Mouse (Mus musculus): ENCODE measurements at regions not wholly inside any gene's neighbourhood (a gene's known extent, or its start where the extent isn't known, plus 50 kb on each side); places are given as distances from the start of the nearest gene placed in this dataset.
A peak's percentile ranks its signal among the peaks of the same experiment; 100 is the strongest.

DNA sequence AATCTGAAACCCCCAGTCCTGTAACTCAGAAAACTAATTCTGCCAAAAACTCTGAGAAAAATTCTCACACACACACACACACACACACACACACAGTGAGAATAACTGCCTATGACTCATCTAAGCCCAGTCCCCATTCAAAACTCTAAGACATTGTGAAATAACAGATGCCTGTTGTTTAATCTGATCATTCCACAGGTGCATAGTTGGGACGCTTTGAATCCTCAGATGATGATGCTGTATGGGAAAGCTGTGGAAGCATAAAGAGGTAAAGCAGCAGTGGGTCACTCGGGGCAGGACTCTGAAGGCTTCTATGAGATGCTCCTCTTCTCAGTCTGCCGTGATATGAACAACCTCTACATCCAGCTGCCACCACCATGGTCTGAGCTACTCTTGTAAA, 62.9 kb upstream of the Isx start:
- H3K27me3 ChIP-seq (ENCODE audit: control insufficient read depth, insufficient read depth, low read length, poor library complexity, severe bottlenecking), result no peaks in the 10 kb centered on the region
- no peaks in the 10 kb centered on the region for H3K9me3 ChIP-seq (replicated peaks; ENCODE audit: control insufficient read depth, insufficient read depth, low read length, poor library complexity, severe bottlenecking)
- no peak overlapping the region for H3K4me3 ChIP-seq (ENCODE audit: low read depth, low read length)
- TF ChIP-seq EP300 (IDR thresholded peaks at IDR 0.05; ENCODE audit: insufficient read depth, low read depth, low read length) (no peak), POLR2A (IDR thresholded peaks at IDR 0.05; ENCODE audit: insufficient read depth, low read length) (no peak), CTCF (IDR thresholded peaks at IDR 0.05; ENCODE audit: low read depth, low read length) (no peak)
- H3K9ac ChIP-seq (ENCODE audit: low read depth, poor library complexity, severe bottlenecking), result no peak overlapping the region
- H3K27ac ChIP-seq (ENCODE audit: insufficient read depth, low read length), result no peak overlapping the region
- H3K4me1 ChIP-seq (ENCODE audit: control insufficient read depth, insufficient read depth, low read length), result peaks cover 5% of the 10 kb centered on the region
- no peaks in the 10 kb centered on the region for H3K36me3 ChIP-seq (ENCODE audit: control insufficient read depth, insufficient read depth, low read length, poor library complexity, severe bottlenecking)

DNA sequence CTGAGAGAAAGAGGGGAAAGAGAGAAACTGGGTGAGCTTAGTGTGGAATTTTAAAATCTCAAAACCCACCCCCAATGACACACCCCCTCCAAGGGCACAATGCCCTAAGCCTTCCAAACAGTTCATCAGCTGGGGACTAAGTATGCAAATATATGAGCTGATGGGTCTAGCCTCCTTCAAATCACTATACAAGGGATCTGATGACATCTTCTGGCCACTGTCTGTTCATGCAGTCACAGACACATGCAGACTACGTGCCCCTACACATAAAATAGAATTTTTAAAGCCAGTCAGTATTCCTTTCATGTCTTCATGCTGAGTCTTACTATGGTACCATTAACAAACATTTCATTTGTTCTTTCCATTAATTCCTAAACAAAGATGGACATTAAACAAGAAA, 54.5 kb upstream of the Isx start:
- Histone ChIP-seq H3K4me3 (ENCODE audit: low read depth, low read length) (no peak overlapping the region), H3K4me1 (ENCODE audit: control insufficient read depth, insufficient read depth, low read length) (peaks cover 3% of the 10 kb centered on the region), H3K27me3 (ENCODE audit: control insufficient read depth, insufficient read depth, low read length, poor library complexity, severe bottlenecking) (no peaks in the 10 kb centered on the region), H3K9ac (ENCODE audit: low read depth, poor library complexity, severe bottlenecking) (no peak overlapping the region), H3K27ac (ENCODE audit: insufficient read depth, low read length) (no peak overlapping the region), H3K36me3 (ENCODE audit: control insufficient read depth, insufficient read depth, low read length, poor library complexity, severe bottlenecking) (no peaks in the 10 kb centered on the region), H3K9me3 (replicated peaks; ENCODE audit: control insufficient read depth, insufficient read depth, low read length, poor library complexity, severe bottlenecking) (no peaks in the 10 kb centered on the region)
- TF ChIP-seq EP300 (IDR thresholded peaks at IDR 0.05; ENCODE audit: insufficient read depth, low read depth, low read length) (no peak), POLR2A (IDR thresholded peaks at IDR 0.05; ENCODE audit: insufficient read depth, low read length) (no peak), CTCF (IDR thresholded peaks at IDR 0.05; ENCODE audit: low read depth, low read length) (no peak)

DNA sequence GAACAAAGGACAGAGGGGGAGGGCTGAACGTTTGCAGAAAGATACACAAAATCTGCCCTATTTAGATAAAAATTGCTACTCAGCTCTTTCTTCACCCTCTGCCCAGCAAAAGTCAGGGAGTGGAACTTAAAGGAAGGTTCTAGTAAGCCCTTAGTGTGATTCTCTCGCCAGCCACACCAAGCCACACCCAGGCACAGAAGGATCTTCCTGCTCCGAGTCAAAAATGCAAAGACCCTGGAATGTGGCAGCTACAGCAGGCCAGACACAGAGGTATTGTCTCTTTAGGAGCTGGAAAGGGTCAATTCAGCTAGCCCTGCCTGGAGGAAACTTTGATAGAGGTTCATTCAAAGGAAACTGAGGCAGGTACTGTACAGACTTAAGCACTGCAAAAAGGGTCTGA, 52.3 kb upstream of the Isx start:
- no peak overlapping the region for H3K9ac ChIP-seq (ENCODE audit: low read depth, poor library complexity, severe bottlenecking)
- no peak overlapping the region for H3K4me3 ChIP-seq (ENCODE audit: low read depth, low read length)
- H3K9me3 ChIP-seq (replicated peaks; ENCODE audit: control insufficient read depth, insufficient read depth, low read length, poor library complexity, severe bottlenecking), result 0 out of 2 replicates have a peak, but pooled peaks cover 4% of the 10 kb centered on the region
- peaks cover 3% of the 10 kb centered on the region for H3K4me1 ChIP-seq (ENCODE audit: control insufficient read depth, insufficient read depth, low read length)
- no peak for TF ChIP-seq POLR2A (IDR thresholded peaks at IDR 0.05; ENCODE audit: insufficient read depth, low read length)
- no peak for TF ChIP-seq CTCF (IDR thresholded peaks at IDR 0.05; ENCODE audit: low read depth, low read length)
- TF ChIP-seq EP300 (IDR thresholded peaks at IDR 0.05; ENCODE audit: insufficient read depth, low read depth, low read length), result 0 out of 2 replicates have a peak, but pooled peaks have one; percentile 39
- H3K36me3 ChIP-seq (ENCODE audit: control insufficient read depth, insufficient read depth, low read length, poor library complexity, severe bottlenecking), result no peaks in the 10 kb centered on the region
- no peak overlapping the region for H3K27ac ChIP-seq (ENCODE audit: insufficient read depth, low read length)
- H3K27me3 ChIP-seq (ENCODE audit: control insufficient read depth, insufficient read depth, low read length, poor library complexity, severe bottlenecking), result no peaks in the 10 kb centered on the region

DNA sequence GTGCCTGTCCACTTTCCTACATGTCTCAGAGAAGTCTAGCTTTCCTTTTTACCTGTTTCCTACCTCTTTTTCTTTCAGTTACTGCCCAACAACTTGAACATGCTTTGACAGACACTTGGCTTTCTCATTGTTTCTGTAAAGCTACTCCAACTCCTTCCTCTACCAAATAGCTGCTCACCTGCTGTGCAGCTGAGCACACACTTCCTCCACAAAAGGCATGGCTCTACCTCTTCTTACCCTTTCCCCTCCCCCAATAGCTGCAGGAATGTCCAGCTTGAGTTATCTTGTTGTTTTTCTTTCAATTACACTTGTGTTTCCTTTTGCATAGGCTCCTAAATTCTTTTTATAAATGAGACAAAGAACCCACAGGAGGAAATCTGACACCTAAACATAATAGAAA, 50.7 kb upstream of the Isx start:
- Histone ChIP-seq H3K9me3 (replicated peaks; ENCODE audit: control insufficient read depth, insufficient read depth, low read length, poor library complexity, severe bottlenecking) (0 out of 2 replicates have a peak, but pooled peaks cover 4% of the 10 kb centered on the region), H3K27ac (ENCODE audit: insufficient read depth, low read length) (peak overlapping the region; percentile 44; the same call in 1 of the 2 replicates), H3K4me3 (ENCODE audit: low read depth, low read length) (no peak overlapping the region), H3K27me3 (ENCODE audit: control insufficient read depth, insufficient read depth, low read length, poor library complexity, severe bottlenecking) (no peaks in the 10 kb centered on the region), H3K4me1 (ENCODE audit: control insufficient read depth, insufficient read depth, low read length) (peaks cover 3% of the 10 kb centered on the region), H3K36me3 (ENCODE audit: control insufficient read depth, insufficient read depth, low read length, poor library complexity, severe bottlenecking) (no peaks in the 10 kb centered on the region), H3K9ac (ENCODE audit: low read depth, poor library complexity, severe bottlenecking) (no peak overlapping the region)
- no peak for TF ChIP-seq CTCF (IDR thresholded peaks at IDR 0.05; ENCODE audit: low read depth, low read length)
- no peak for TF ChIP-seq POLR2A (IDR thresholded peaks at IDR 0.05; ENCODE audit: insufficient read depth, low read length)
- peak; percentile 54; the same call in 1 of the 2 replicates for TF ChIP-seq EP300 (IDR thresholded peaks at IDR 0.05; ENCODE audit: insufficient read depth, low read depth, low read length)
